Comparison of ENCODE assay signal across 8 mouse cellular contexts in genomic region chr5:114774403-114775051, GRCm38 (mm10). TPM values are rescaled to one million over a fixed set of nuclear protein-coding genes. Genes with fewer than 3 reads are reported as not detected.
A peak's percentile ranks its signal among the peaks of the same experiment; 100 is the strongest.
DNase-seq lines count a peak whose midpoint lies in the region; ATAC-seq and TF ChIP-seq lines count a peak whose summit lies in the region.

Gene Ankrd13a (plus strand): TSS chr5:114774677.

- H3K9ac ChIP-seq in hindbrain, postnatal 0 days (replicated peaks; ENCODE audit: low read length), result peak within 1 kb of the TSS; percentile 98

- peaks cover 19% of the 10 kb centered on the region for H3K4me1 ChIP-seq in hindbrain, postnatal 0 days (ENCODE audit: insufficient read depth, low read length)

- peak within 1 kb of the TSS; percentile 99 for H3K27ac ChIP-seq in gastrocnemius, adult 2 months
- H3K27ac ChIP-seq in hindbrain, postnatal 0 days, result peak within 1 kb of the TSS; percentile 99
- peak within 1 kb of the TSS; percentile 100 for H3K27ac ChIP-seq in left cerebral cortex, adult 2 months

- under 1% methylated on average over 71 of the region's 73 CpGs for WGBS in hindbrain, postnatal 0 days

- no peaks in the 10 kb centered on the region for H3K9me3 ChIP-seq in hindbrain, postnatal 0 days (ENCODE audit: low read length)

- peak within 1 kb of the TSS; percentile 99 for H3K4me3 ChIP-seq in gastrocnemius, adult 2 months
- H3K4me3 ChIP-seq in hindbrain, postnatal 0 days (ENCODE audit: low read length), result peak within 1 kb of the TSS; percentile 99
- peak within 1 kb of the TSS; percentile 96 for H3K4me3 ChIP-seq in left cerebral cortex, adult 2 months

- peak; percentile 97 for DNase-seq in ZHBTc4 (ENCODE audit: low read depth, low spot score)
- peak; percentile 94 for DNase-seq in gastrocnemius, adult 2 months
- DNase-seq in hindbrain, postnatal 0 days (ENCODE audit: low spot score), result peak; percentile 97
- DNase-seq in left cerebral cortex, adult 2 months (ENCODE audit: extremely low spot score in 1 of 2, low spot score in 2 of 2), result peak; percentile 87 to 91
- peak; percentile 92 to 93 for DNase-seq in right cerebral cortex, adult 2 months (ENCODE audit: low spot score in 2 of 2)
- DNase-seq in urinary bladder, postnatal 14 days (ENCODE audit: low spot score), result peak; percentile 92

- ATAC-seq in common myeloid progenitor, adult 5-6 weeks (replicated peaks; ENCODE audit: low read depth, poor library complexity, severe bottlenecking), result peak; percentile 67
- ATAC-seq in hindbrain, postnatal 0 days, result peak; percentile 93
- ATAC-seq in megakaryocyte, adult 5-6 weeks (ENCODE audit: poor library complexity, severe bottlenecking), result peak; percentile 73

- no peaks in the 10 kb centered on the region for H3K27me3 ChIP-seq in hindbrain, postnatal 0 days (ENCODE audit: insufficient read depth, low read length)

- H3K36me3 ChIP-seq in hindbrain, postnatal 0 days (ENCODE audit: insufficient read depth, low read length), result no peaks in the 10 kb centered on the region

- intact Hi-C loops in gastrocnemius, adult 2 months (cut with DNase I), result loop anchor here (2.0 to 5.0 kb wide), 3 partner anchors 33 to 68 kb away; partner anchors contain the start of gene Tchp
- intact Hi-C loops in left cerebral cortex, adult 2 months (cut with DNase I), result loop anchor here (2.0 kb wide), 1 partner anchor 30 kb away; no protein-coding TSS in a partner anchor

- peak within 1 kb of the TSS; percentile 75 for H3K4me2 ChIP-seq in hindbrain, postnatal 0 days (ENCODE audit: low read depth, low read length)

- no peak for TF ChIP-seq CTCF in gastrocnemius, adult 2 months (IDR thresholded peaks at IDR 0.05)
- no peak for TF ChIP-seq CTCF in hindbrain, postnatal 0 days (IDR thresholded peaks at IDR 0.05; ENCODE audit: low read depth)
- no peak for TF ChIP-seq CTCF in left cerebral cortex, adult 2 months (IDR thresholded peaks at IDR 0.05)

RNA-seq across cellular contexts. Expression of gene Ankrd13a, which starts in this region (rescaled TPM):
- total RNA-seq in common myeloid progenitor, adult 5-6 weeks (2017), result 365 and 466 TPM in 2 replicates
- total RNA-seq in gastrocnemius, adult 2 months (2021), result 10 to 100 TPM; 15.4 to 19.6 TPM
- total RNA-seq in hindbrain, postnatal 0 days (2014; rRNA removed), result 44.7 and 55.1 TPM in 2 replicates
- 30.7 and 31.4 TPM in 2 replicates for polyA plus RNA-seq in hindbrain, postnatal 0 days (2015; fragmentation: Nextera tagmentation; extraction: Ambion mirVana)
- total RNA-seq in left cerebral cortex, adult 2 months (2021), result 10 to 100 TPM; 31.0 to 38.8 TPM
- total RNA-seq in megakaryocyte, adult 5-6 weeks (2015), result 169 and 170 TPM in 2 replicates
- 204 and 225 TPM in 2 replicates for total RNA-seq in megakaryocyte, adult 5-6 weeks (2017)

Comparison
In these comparisons a context has a peak if more than half of its experiments do, and no peak if none do; other contexts are left out.
1. Peak in every context shown above with its lines: DNase-seq, ATAC-seq, H3K4me3 ChIP-seq and H3K27ac ChIP-seq.